Mouse (Mus musculus): ENCODE measurements around the gene Lpin2.

GRCm38 (mm10) chr17:71292897-71293296, 110.5 kb downstream of the Lpin2 start:
- TF ChIP-seq CTCF (IDR thresholded peaks at IDR 0.05; ENCODE audit: low read depth, low read length) (no peak), POLR2A (IDR thresholded peaks at IDR 0.05; ENCODE audit: borderline replicate concordance, low read depth, low read length) (no peak)
